Mouse (Mus musculus) heart, adult 2 months (tissue): Measurements from ENCODE around the gene C9orf72. TPM values are rescaled to one million over a fixed set of nuclear protein-coding genes. Genes with fewer than 3 reads are reported as not detected.

Source experiments
- DNase-seq, 2 experiments: peaks; one replicate each; pipeline ENCODE4 v3.0.0; 2021
- H3K27ac ChIP-seq: fragments of 200-600 bp; 2 replicates; pipeline ENCODE4 v1.8.1; 2022
- H3K27me3 ChIP-seq: fragments of 200-500 bp; 2 replicates; pipeline ENCODE4 v1.6.1; 2012; ENCODE audit warnings: mild to moderate bottlenecking, low read length, inconsistent platforms, mixed read lengths; ENCODE audit not compliant: control insufficient read depth, insufficient read depth
- H3K36me3 ChIP-seq: fragments of 200-500 bp; 2 replicates; pipeline ENCODE4 v1.6.1; 2012; ENCODE audit warnings: low read length, inconsistent platforms; ENCODE audit not compliant: control insufficient read depth, insufficient read depth
- H3K4me1 ChIP-seq: fragments of 200-500 bp; 2 replicates; pipeline ENCODE4 v1.6.1; 2011; ENCODE audit warnings: low read length; ENCODE audit not compliant: control insufficient read depth, insufficient read depth
- H3K4me3 ChIP-seq: fragments of 200-600 bp; 2 replicates; pipeline ENCODE4 v1.8.1; 2022
- H3K79me2 ChIP-seq: fragments of 200-500 bp; replicated peaks from 2 replicates; pipeline ENCODE4 v1.6.1; 2012; ENCODE audit warnings: mild to moderate bottlenecking, inconsistent platforms, low read length, moderate library complexity, mixed read lengths; ENCODE audit not compliant: control insufficient read depth, insufficient read depth
- H3K9ac ChIP-seq: fragments of 200-500 bp; 2 replicates; pipeline ENCODE4 v1.6.1; 2012; ENCODE audit warnings: low read depth, mild to moderate bottlenecking, control low read depth, inconsistent platforms, low read length, mixed read lengths
- CTCF ChIP-seq: fragments of 200-600 bp; IDR thresholded peaks from 2 replicates; pipeline ENCODE4 v1.8.1; 2022; ENCODE audit warnings: antibody characterized with exemption, mild to moderate bottlenecking, moderate library complexity
- EP300 ChIP-seq: fragments of 200-500 bp; IDR thresholded peaks from 2 replicates; pipeline ENCODE4 v1.6.1; 2011; ENCODE audit warnings: low read depth, low read length, control low read depth; ENCODE audit not compliant: insufficient read depth
- POLR2A ChIP-seq: fragments of 200-500 bp; IDR thresholded peaks from 2 replicates; pipeline ENCODE4 v1.6.1; 2011; ENCODE audit warnings: mild to moderate bottlenecking, low read depth, low read length, control low read depth; ENCODE audit not compliant: insufficient read depth
- WGBS: fragments of 180-500 bp; shearing (Covaris S2); methylation state at CpG from one replicate; pipeline ENCODE4 v1.1.7; 2018; 5-methylcytosine and 5-hydroxymethylcytosine counted together
- intact Hi-C: fragments of 180-260 bp; cut with DNase I; formaldehyde crosslinking; loops from one replicate; pipeline ENCODE4 v1.15.1; 2025
- polyA plus RNA-seq: library from polyadenylated mRNA; depleted of rRNA; stranded (reverse); fragments of >200 nt; gene quantifications from 2 replicates; pipeline ENCODE4 v1.2.3, GENCODE M21; 2012; rRNA removed
- total RNA-seq, 2 experiments: library from RNA; stranded (reverse); gene quantifications; 2 replicates each; pipeline ENCODE4 v1.2.3; 2021

The C9orf72 gene
- total and polyA plus RNA-seq, 3 experiments: 11.6 to 24.2 (median 22.4) TPM

DNA sequence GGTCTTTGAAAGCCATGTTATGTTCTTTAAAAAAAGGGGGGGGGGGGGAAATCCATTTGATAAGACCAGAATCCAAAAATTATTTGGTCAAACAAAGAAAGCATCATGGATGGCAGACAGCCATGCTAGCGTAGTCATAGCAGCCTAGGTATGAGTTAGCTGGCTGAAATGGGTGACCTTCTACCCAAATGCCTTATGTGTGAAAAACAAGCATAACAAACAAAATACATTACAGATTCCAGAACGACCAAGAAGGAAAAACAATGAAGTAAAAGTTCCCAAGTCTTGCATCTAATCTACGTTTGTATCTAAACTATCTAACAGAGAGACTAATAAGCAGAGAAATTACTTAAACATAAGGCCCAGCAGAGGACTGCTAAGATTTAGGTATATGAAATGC is 75.3 kb downstream of the C9orf72 start:
- no peaks in the 10 kb centered on the region for H3K27me3 ChIP-seq
- no peak overlapping the region for H3K9ac ChIP-seq
- H3K36me3 ChIP-seq: no peaks in the 10 kb centered on the region
- WGBS: 88% methylated on average over 3 of the region's 3 CpGs
- H3K4me1 ChIP-seq: no peaks in the 10 kb centered on the region
- H3K27ac ChIP-seq: no peak overlapping the region
- intact Hi-C loops: no loop called here
- no peak for DNase-seq
- H3K79me2 ChIP-seq: no peaks in the 10 kb centered on the region
- no peak overlapping the region for H3K4me3 ChIP-seq
- TF ChIP-seq EP300: no peak
- TF ChIP-seq POLR2A: no peak
- TF ChIP-seq CTCF: no peak

DNA sequence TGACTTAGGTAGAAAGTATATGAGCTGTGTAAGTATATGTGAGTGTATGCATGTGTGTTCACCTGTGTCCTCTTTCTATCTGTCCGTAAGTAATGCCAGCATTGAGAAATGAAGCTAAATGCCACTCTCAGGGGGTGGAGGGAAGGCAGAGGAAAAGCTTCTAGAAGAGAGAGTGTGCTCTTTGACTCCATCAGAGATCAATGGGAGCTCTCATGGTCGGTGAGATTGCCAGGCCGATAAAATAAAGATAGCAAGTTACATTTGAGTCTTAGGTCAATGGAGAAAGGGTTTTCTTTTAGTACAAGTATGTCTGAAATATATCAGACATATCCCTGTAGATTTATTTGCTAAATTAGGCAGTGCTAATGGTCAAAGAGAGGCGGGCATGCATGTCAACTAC is 77.6 kb downstream of the C9orf72 start:
- H3K79me2 ChIP-seq: no peaks in the 10 kb centered on the region
- no peak overlapping the region for H3K27ac ChIP-seq
- H3K9ac ChIP-seq: no peak overlapping the region
- no peaks in the 10 kb centered on the region for H3K4me1 ChIP-seq
- no peaks in the 10 kb centered on the region for H3K36me3 ChIP-seq
- DNase-seq: no peak
- TF ChIP-seq EP300 (no peak), POLR2A (no peak), CTCF (no peak)
- intact Hi-C loops: no loop called here
- no peak overlapping the region for H3K4me3 ChIP-seq
- 87% methylated on average over 4 of the region's 4 CpGs for WGBS
- H3K27me3 ChIP-seq: no peaks in the 10 kb centered on the region

DNA sequence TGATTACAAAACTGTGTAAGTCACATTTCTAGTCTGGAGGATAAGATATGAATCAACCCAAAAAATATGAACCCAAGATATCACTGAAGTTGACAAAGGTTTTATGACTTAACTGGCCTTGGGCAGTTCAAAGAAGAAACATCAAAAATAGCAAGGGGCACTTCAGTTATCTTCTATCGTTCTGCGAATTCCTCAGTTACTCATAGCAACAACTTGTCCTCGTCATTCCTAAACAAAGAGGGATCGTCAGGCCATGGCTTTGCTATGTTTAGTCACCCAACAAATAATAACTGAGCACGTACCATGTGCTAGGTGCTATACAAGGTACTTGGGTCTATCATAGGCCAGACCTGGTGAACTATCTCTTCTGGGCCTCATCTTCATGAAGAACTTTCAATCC is 79.4 kb downstream of the C9orf72 start:
- 74% methylated on average over 5 of the region's 5 CpGs for WGBS
- H3K4me1 ChIP-seq: no peaks in the 10 kb centered on the region

DNA sequence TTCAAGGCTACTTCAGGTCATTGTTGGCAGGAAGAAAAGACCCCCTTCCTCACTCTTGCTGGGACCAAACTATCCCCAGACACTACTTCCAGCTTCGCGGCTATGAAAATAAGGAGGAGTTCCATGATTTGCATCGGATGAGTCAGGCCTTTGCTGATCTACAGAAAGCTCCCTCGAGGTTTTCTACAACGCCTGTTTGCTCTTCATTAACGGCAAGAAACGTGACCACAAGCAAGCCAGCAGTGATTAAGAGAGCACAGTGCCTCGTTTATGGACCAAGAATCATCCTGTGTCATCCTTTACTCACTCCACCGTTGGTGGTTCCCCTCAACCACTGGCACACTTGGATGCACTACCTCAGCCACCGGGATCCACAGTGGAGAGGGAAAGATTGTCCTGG is 80.2 kb downstream of the C9orf72 start:
- Histone ChIP-seq H3K4me3 (no peak overlapping the region), H3K27me3 (no peaks in the 10 kb centered on the region), H3K36me3 (no peaks in the 10 kb centered on the region), H3K9ac (no peak overlapping the region), H3K79me2 (no peaks in the 10 kb centered on the region), H3K27ac (no peak overlapping the region), H3K4me1 (no peaks in the 10 kb centered on the region)
- WGBS: 79% methylated on average over 10 of the region's 10 CpGs
- no peak for DNase-seq
- intact Hi-C loops: no loop called here
- no peak for TF ChIP-seq EP300
- no peak for TF ChIP-seq CTCF
- no peak for TF ChIP-seq POLR2A

More for the DNA sequence above, 79.4 kb downstream of the C9orf72 start:
- TF ChIP-seq POLR2A (no peak), EP300 (no peak), CTCF (no peak)
- Histone ChIP-seq H3K36me3 (no peaks in the 10 kb centered on the region), H3K27me3 (no peaks in the 10 kb centered on the region), H3K4me3 (no peak overlapping the region), H3K27ac (no peak overlapping the region), H3K9ac (no peak overlapping the region), H3K79me2 (no peaks in the 10 kb centered on the region)
- intact Hi-C loops: no loop called here
- DNase-seq: no peak

DNA sequence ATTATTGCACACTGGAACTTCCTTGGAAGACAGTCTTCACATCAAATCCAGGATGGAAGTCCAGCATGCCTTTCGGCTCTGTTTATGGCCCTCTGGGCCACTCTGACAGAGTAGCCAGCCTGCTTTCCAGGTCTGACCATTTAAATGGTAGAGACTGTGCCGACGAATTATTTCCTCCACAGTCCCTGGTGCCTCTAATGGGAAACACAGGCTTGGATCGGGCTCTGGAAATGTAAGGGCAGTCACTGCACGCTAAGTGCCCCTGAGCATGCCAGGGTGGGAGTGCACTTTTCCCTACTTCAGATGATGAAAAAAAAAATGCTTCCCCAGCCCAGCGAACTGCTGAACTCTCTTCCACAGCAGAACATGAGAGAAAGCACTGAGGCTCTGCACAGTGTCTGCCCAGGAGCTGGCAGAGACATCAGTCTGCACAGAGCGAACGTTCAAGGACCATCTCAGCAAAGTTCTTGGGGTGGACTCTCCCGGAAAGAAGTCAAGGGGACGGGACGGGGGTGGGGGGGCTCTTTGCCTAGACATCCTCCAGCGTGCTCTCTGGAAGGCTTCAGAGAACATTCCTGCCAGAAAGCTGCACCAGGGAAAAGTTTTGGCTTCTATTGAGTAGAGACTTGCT is 82.4 kb downstream of the C9orf72 start:
- Histone ChIP-seq H3K4me3 (no peak overlapping the region), H3K79me2 (no peaks in the 10 kb centered on the region), H3K27me3 (no peaks in the 10 kb centered on the region), H3K27ac (no peak overlapping the region), H3K36me3 (no peaks in the 10 kb centered on the region), H3K4me1 (no peaks in the 10 kb centered on the region), H3K9ac (no peak overlapping the region)
- no peak for DNase-seq
- intact Hi-C loops: no loop called here
- TF ChIP-seq POLR2A: no peak
- 52% methylated on average over 12 of the region's 12 CpGs for WGBS

Other genes with a start within 250 kb of the C9orf72 start
- not detected for gene Ifnk, start 74.1 kb downstream of the C9orf72 start, total RNA-seq
- not detected in 2 replicates for gene Ifnk, start 74.1 kb downstream of the C9orf72 start, polyA plus RNA-seq
- gene Mob3b, start 68.7 kb downstream of the C9orf72 start, total RNA-seq: 1 to 10 TPM; 1.2 to 1.4 TPM
- gene Mob3b, start 68.7 kb downstream of the C9orf72 start, polyA plus RNA-seq: 0.56 and 0.66 TPM in 2 replicates